Mouse (Mus musculus) embryonic facial prominence, embryonic 10.5 days (tissue): Measurements from ENCODE around the gene Abhd15. TPM values are rescaled to one million over a fixed set of nuclear protein-coding genes. Genes with fewer than 3 reads are reported as not detected.
"Not testable (repeated sequence)": the region's sequence is repeated elsewhere in the genome, so short reads cannot be mapped to it uniquely, and the experiment has no call there.

Experiments used
- DNase-seq: peaks from one replicate; pipeline ENCODE4 v3.0.0-alpha.2; 2017; ENCODE audit warnings: low spot score
- H3K27ac ChIP-seq: fragments of 300-500 bp; sonication (generic); replicated peaks from 2 replicates; pipeline ENCODE4 v1.5.1; 2016; ENCODE audit warnings: mild to moderate bottlenecking
- H3K27me3 ChIP-seq: fragments of 300-500 bp; sonication (generic); replicated peaks from 2 replicates; pipeline ENCODE4 v1.6.1; 2016; ENCODE audit warnings: low read depth, mild to moderate bottlenecking; ENCODE audit not compliant: poor library complexity, severe bottlenecking
- H3K36me3 ChIP-seq: fragments of 300-500 bp; sonication (generic); replicated peaks from 2 replicates; pipeline ENCODE4 v1.6.1; 2016; ENCODE audit warnings: mild to moderate bottlenecking, moderate library complexity
- H3K4me1 ChIP-seq: fragments of 300-500 bp; sonication (generic); 2 replicates; pipeline ENCODE4 v1.6.1; 2016
- H3K4me3 ChIP-seq: fragments of 300-500 bp; sonication (generic); 2 replicates; pipeline ENCODE4 v1.5.1; 2016; ENCODE audit warnings: mild to moderate bottlenecking, moderate library complexity
- H3K9me3 ChIP-seq: fragments of 300-500 bp; sonication (generic); 2 replicates; pipeline ENCODE4 v1.6.1; 2016; ENCODE audit warnings: mild to moderate bottlenecking
- WGBS: fragments of 180-500 bp; shearing (Covaris S2); methylation state at CpG from one replicate; pipeline ENCODE4 v1.1.7; 2016; 5-methylcytosine and 5-hydroxymethylcytosine counted together
- polyA plus RNA-seq: library from polyadenylated mRNA; unstranded; fragments of >200 nt; fragmentation: Nextera tagmentation; extraction: Ambion mirVana; gene quantifications from 2 replicates; pipeline ENCODE4 v1.2.1, GENCODE M21; 2016

Abhd15 gene
- polyA plus RNA-seq, 1 experiment from 2014 or later: 5.8 TPM

- H3K36me3 ChIP-seq: no peaks in the 10 kb centered on the region
- H3K27me3 ChIP-seq: peaks cover 42% of the 10 kb centered on the region
- no peak for DNase-seq
- H3K4me1 ChIP-seq: peaks cover 75% of the 10 kb centered on the region
- H3K4me3 ChIP-seq: no peak overlapping the region
- 82% methylated on average over 27 of the region's 27 CpGs for WGBS
- H3K9me3 ChIP-seq: no peaks in the 10 kb centered on the region
- H3K27ac ChIP-seq: no peak overlapping the region
These were observed 3.3 kb downstream of the Abhd15 start for GRCm38 (mm10) chr11:77518051-77518798.

DNA sequence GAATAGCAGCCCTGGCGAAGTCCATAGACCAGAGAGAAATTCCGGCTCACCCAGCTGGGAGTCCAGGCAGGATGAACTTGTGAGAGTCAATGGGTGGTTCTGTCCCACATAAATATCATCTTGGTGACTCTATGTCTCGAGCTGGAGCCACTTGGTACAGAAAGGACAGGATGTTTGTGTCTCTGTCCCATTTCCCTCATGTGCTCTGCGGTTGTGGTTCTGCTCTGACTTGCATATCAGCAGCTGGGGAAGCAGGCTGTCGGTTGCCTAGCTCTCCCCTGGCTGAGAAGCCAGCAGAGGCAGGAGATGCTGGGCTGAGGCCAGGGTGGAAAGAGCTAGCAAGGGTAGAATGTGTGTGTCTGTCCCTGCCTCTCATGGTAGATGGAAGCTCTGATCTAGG is 4.1 kb downstream of the Abhd15 start, which contains the start of gene Gm10392:
TSS of gene Gm10392 (minus strand) at position 156 of the 400 bp plus-strand sequence.
- H3K4me1 ChIP-seq: peaks cover 68% of the 10 kb centered on the region
- no peak within 1 kb of the TSS for H3K4me3 ChIP-seq
- H3K9me3 ChIP-seq: no peaks in the 10 kb centered on the region
- H3K36me3 ChIP-seq: no peaks in the 10 kb centered on the region
- H3K27ac ChIP-seq: no peak within 1 kb of the TSS
- peaks cover 39% of the 10 kb centered on the region for H3K27me3 ChIP-seq
- DNase-seq: no peak
- WGBS: 78% methylated on average over 5 of the region's 5 CpGs

DNA sequence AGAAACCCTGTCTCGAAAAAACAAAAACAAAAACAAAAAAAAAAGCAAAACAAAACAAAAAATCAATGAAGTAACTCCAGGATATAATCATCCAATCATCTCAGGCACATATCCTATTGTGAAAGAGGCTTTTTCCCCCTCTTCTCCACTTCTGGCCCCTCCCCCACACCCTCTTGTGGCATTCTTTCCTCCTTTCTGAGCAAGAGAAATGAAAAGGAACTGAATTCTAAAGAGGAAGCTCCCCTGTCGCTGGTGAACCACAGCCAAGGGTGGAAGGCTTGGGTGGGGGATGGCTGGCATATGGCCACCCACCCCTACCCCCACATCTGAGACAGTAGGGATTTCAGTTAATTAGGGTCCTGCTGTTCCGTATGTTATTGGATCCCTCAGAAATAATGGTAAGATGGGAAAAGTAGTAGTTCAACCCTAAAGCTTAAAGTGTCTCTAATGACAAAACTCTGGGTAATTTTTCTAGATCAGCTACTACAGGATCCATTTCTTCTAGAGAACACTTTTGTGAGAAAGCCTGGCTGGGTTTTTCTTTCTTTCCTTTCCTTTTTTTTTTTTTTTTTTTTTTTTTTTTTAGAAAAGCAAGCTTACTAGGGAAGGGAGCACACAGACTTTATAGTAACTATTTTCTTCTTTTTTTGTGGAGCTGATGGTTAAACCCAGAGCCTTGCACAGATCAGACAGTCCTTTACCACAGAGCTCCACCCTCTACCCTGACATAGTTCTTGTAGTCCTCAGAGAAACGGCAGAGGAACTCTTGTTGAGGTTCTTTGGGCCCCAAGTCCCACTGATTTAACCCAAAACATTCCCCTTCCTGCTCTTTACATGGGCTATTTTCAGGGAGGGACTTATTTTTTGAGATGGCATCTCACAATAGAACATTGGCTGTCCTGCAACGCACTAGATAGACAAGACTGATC is 5.9 kb downstream of the Abhd15 start:
- no peak overlapping the region for H3K4me3 ChIP-seq
- H3K4me1 ChIP-seq: peaks cover 52% of the 10 kb centered on the region
- H3K27ac ChIP-seq: no peak overlapping the region
- DNase-seq: peak; percentile 28
- H3K36me3 ChIP-seq: no peaks in the 10 kb centered on the region
- no peaks in the 10 kb centered on the region for H3K9me3 ChIP-seq
- H3K27me3 ChIP-seq: peaks cover 21% of the 10 kb centered on the region
- WGBS: 55% methylated on average over 5 of the region's 5 CpGs

DNA sequence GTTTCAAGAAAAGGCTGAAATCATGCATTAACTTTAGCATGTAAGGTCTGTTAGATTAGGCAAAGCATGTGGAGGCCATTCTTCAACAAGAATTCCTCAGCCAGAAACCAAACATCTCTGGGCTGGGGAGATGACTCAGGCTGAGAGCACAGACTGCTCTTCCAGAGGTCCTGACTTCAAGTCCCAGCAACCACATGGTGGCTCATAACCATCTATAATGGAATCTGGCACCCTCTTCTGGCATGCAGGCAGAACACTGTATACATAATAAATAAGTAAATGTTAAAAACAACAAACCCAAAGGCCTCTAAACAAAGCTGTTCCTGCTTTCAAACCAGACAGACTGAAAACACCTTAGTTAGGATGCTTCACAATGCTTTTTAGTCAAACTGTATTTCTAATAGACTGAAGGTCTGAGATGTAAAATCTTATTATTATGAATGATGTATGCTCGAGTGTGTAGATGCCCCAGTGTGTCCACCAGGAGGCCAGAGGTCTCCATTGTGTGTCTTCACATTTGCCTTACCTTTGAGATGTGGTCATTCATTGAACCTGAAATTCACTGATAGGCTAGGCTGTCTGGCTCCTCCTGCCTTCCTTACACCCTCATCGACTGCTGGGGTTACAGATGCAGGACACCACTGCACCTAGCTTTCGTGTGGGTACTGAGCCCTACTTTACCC is 11.0 kb downstream of the Abhd15 start:
- Histone ChIP-seq H3K9me3 (no peaks in the 10 kb centered on the region), H3K36me3 (peaks cover 7% of the 10 kb centered on the region; the same call in 1 of the 2 replicates), H3K4me3 (no peak overlapping the region), H3K27me3 (no peaks in the 10 kb centered on the region), H3K4me1 (peaks cover 10% of the 10 kb centered on the region), H3K27ac (no peak overlapping the region)
- no peak for DNase-seq
- 79% methylated on average over 3 of the region's 3 CpGs for WGBS

DNA sequence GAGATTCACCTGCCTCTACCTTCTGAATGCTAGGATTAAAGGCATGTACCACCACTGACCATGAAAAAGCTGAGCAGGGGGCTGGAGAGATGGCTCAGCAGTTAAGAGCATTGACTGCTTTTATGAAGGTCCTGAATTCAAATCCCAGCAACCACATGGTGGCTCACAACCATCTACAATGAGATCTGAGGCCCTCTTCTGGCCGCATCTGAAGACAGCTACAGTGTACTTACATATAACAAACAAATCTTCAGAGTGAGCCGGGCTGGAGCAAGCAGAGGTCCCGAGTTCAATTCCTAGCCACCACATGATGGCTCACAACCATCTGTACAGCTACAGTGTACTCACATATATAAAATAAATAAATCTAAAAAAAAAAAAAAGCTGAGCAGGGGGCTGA is 13.5 kb downstream of the Abhd15 start:
- H3K9me3 ChIP-seq, DNase-seq, H3K27ac ChIP-seq, H3K4me1 ChIP-seq, H3K4me3 ChIP-seq, H3K27me3 ChIP-seq: not testable (repeated sequence)
- WGBS: 89% methylated on average over 3 of the region's 3 CpGs
- H3K36me3 ChIP-seq: peaks cover 11% of the 10 kb centered on the region; the same call in 1 of the 2 replicates

- H3K4me1 ChIP-seq: peaks cover 5% of the 10 kb centered on the region; the same call in 1 of the 2 replicates
- no peak overlapping the region for H3K27ac ChIP-seq
- H3K4me3 ChIP-seq: no peak overlapping the region
- H3K9me3 ChIP-seq: no peaks in the 10 kb centered on the region
- H3K36me3 ChIP-seq: peaks cover 19% of the 10 kb centered on the region
- 87% methylated on average over 3 of the region's 3 CpGs for WGBS
- DNase-seq: no peak
- no peaks in the 10 kb centered on the region for H3K27me3 ChIP-seq
These were observed 14.7 kb downstream of the Abhd15 start for GRCm38 (mm10) chr11:77529644-77530043.

DNA sequence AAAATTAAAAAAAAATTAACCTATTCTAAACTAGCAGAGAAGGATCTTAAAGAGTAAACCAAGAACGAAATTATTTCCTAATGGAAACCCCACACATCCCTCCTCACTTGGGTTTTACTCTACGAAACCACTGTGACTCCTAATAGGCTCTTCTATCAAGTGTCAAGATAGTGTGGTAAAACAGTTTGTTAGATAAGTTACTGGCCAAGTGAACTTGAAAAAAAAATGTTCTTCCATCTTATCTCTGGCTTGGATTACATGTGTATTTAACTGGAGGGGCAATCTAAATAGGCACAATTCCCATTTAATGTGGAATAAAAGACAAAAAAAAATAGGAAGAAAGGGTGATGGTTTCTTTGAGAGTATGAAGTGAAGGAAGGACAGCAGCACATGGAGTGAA is 15.9 kb downstream of the Abhd15 start:
- H3K4me1 ChIP-seq: 0 out of 2 replicates have a peak, but pooled peaks cover 3% of the 10 kb centered on the region
- H3K4me3 ChIP-seq: no peak overlapping the region
- no peaks in the 10 kb centered on the region for H3K27me3 ChIP-seq
- H3K36me3 ChIP-seq: peaks cover 30% of the 10 kb centered on the region
- H3K27ac ChIP-seq: no peak overlapping the region
- DNase-seq: no peak
- no peaks in the 10 kb centered on the region for H3K9me3 ChIP-seq
- 95% methylated on average over 2 of the region's 2 CpGs for WGBS

DNA sequence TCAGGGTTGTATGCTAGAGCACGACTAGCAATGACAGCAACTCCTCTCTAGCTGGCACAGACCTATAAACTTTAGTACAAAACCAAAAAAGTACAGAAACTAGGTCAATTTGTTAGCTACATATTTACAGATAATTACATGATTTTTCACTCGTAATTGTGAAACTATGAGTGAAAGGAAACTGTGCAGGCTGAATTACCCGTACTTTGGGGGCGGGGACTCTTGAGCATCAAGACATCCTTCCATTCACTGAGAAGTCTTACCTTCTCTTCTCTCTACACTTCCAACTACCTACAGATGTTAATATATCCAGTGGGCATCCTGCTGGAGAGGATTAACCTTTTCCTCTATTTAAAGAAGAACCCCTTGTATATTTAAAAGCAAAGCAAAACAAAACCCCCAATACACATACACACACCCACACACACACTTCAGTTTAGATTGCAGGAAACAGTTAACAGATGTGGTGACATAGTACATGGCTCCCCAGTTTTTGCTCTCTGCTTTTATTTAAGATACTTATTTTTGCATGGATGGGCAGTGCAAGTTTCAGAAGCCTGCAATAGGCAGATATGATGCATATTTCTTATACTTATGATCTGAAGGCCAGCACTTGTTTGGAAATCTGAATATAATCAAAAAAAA is 17.4 kb downstream of the Abhd15 start:
- Histone ChIP-seq H3K4me3 (no peak overlapping the region), H3K9me3 (no peaks in the 10 kb centered on the region), H3K4me1 (0 out of 2 replicates have a peak, but pooled peaks cover 3% of the 10 kb centered on the region), H3K36me3 (peaks cover 44% of the 10 kb centered on the region), H3K27ac (no peak overlapping the region), H3K27me3 (no peaks in the 10 kb centered on the region)
- whole genome bisulfite sequencing: 89% methylated on average over 4 of the region's 4 CpGs
- DNase-seq: no peak

- Histone ChIP-seq H3K4me3 (no peak overlapping the region), H3K9me3 (no peaks in the 10 kb centered on the region), H3K27me3 (no peaks in the 10 kb centered on the region), H3K4me1 (no peaks in the 10 kb centered on the region), H3K27ac (no peak overlapping the region), H3K36me3 (peaks cover 99% of the 10 kb centered on the region)
- no peak for DNase-seq
- 93% methylated on average over 7 of the region's 7 CpGs for WGBS
These were observed 30.3 kb downstream of the Abhd15 start for GRCm38 (mm10) chr11:77545261-77545660.

- H3K4me1 ChIP-seq: no peaks in the 10 kb centered on the region
- no peaks in the 10 kb centered on the region for H3K9me3 ChIP-seq
- H3K27me3 ChIP-seq: no peaks in the 10 kb centered on the region
- no peak overlapping the region for H3K27ac ChIP-seq
- no peak for DNase-seq
- no peak overlapping the region for H3K4me3 ChIP-seq
- 92% methylated on average over 3 of the region's 3 CpGs for whole genome bisulfite sequencing
- H3K36me3 ChIP-seq: peaks cover 72% of the 10 kb centered on the region
These were observed 70.3 kb downstream of the Abhd15 start for GRCm38 (mm10) chr11:77585201-77585600.
